14 mouse cellular contexts compared by ENCODE assay signal in genomic region chr3:38846602-38847382, GRCm38 (mm10). TPM values are rescaled to one million over a fixed set of nuclear protein-coding genes. Genes with fewer than 3 reads are reported as not detected.
DNase-seq lines count a peak whose midpoint lies in the region; ATAC-seq and TF ChIP-seq lines count a peak whose summit lies in the region.
"Had no signal": no experiment of that assay in that cellular context is flagged by ENCODE, and none has a peak within 500 bp of the region (broad histone marks: within the 10 kb centered on the region; RNA-seq: fewer than 3 reads in every experiment).

No protein-coding gene starts in this region.

- no peak overlapping the region for H3K9ac ChIP-seq in kidney, embryonic 14.5 days (ENCODE audit: low read depth, low read length)
- H3K9ac ChIP-seq in hindbrain, embryonic 12.5 days = no peak overlapping the region
- H3K9ac ChIP-seq in stomach, postnatal 0 days (ENCODE audit: low read length) = no peak overlapping the region
- H3K9ac ChIP-seq: heart, embryonic 15.5 days; liver, embryonic 13.5 days; neural tube, embryonic 12.5 days had no signal

- no peak for TF ChIP-seq EP300 in stomach, postnatal 0 days (optimal IDR thresholded peaks at IDR 0.05)

- no peak overlapping the region for H3K4me3 ChIP-seq in kidney, embryonic 14.5 days (ENCODE audit: low read length)
- H3K4me3 ChIP-seq in hindbrain, embryonic 12.5 days = no peak overlapping the region
- no peak overlapping the region for H3K4me3 ChIP-seq in stomach, postnatal 0 days (ENCODE audit: low read depth, low read length)
- H3K4me3 ChIP-seq: heart, embryonic 15.5 days; liver, embryonic 13.5 days; neural tube, embryonic 12.5 days had no signal

- H3K4me1 ChIP-seq in kidney, embryonic 14.5 days (ENCODE audit: control insufficient read depth, insufficient read depth, low read length) = no peaks in the 10 kb centered on the region
- H3K4me1 ChIP-seq in hindbrain, embryonic 12.5 days = peaks cover 17% of the 10 kb centered on the region
- H3K4me1 ChIP-seq in stomach, postnatal 0 days (replicated peaks; ENCODE audit: control insufficient read depth, insufficient read depth) = no peaks in the 10 kb centered on the region
- H3K4me1 ChIP-seq: liver, embryonic 13.5 days had no signal

- DNase-seq in kidney, postnatal 4 days = peak; percentile 2 to 4
- peak; percentile 13 for DNase-seq in thymus, postnatal 4 days
- no peak for DNase-seq in thymus, postnatal 0 days (ENCODE audit: low spot score)
- no peak for DNase-seq in stomach, postnatal 0 days (ENCODE audit: low spot score)
- DNase-seq in gastrocnemius, postnatal 25 days = no peak
- DNase-seq in yolk sac, embryonic 10.5 days (ENCODE audit: low spot score) = no peak
- DNase-seq: kidney, adult 18-20 months; liver, embryonic 13.5 days; right cerebral cortex, adult 18-20 months had no signal

- H3K27me3 ChIP-seq in kidney, embryonic 14.5 days (ENCODE audit: control insufficient read depth, insufficient read depth, low read length) = no peaks in the 10 kb centered on the region
- H3K27me3 ChIP-seq in hindbrain, embryonic 12.5 days = no peaks in the 10 kb centered on the region
- H3K27me3 ChIP-seq in stomach, postnatal 0 days (ENCODE audit: control insufficient read depth, insufficient read depth, low read length) = no peaks in the 10 kb centered on the region
- H3K27me3 ChIP-seq: heart, embryonic 15.5 days; liver, embryonic 13.5 days; neural tube, embryonic 12.5 days had no signal

- no peak overlapping the region for H3K4me2 ChIP-seq in kidney, embryonic 14.5 days (replicated peaks; ENCODE audit: low read depth, low read length)
- no peak overlapping the region for H3K4me2 ChIP-seq in hindbrain, embryonic 12.5 days (replicated peaks)
- no peak overlapping the region for H3K4me2 ChIP-seq in stomach, postnatal 0 days (replicated peaks; ENCODE audit: low read depth)
- H3K4me2 ChIP-seq: heart, embryonic 15.5 days; liver, embryonic 13.5 days; neural tube, embryonic 12.5 days had no signal

- no peak for ATAC-seq in kidney, embryonic 14.5 days (ENCODE audit: low FRiP score, low TSS enrichment)
- peak; percentile 53 for ATAC-seq in hindbrain, embryonic 12.5 days (ENCODE audit: low FRiP score)
- ATAC-seq in stomach, postnatal 0 days (ENCODE audit: low FRiP score, low TSS enrichment) = no peak

- 47% methylated on average over 11 of the region's 11 CpGs for WGBS in kidney, embryonic 14.5 days
- 39% methylated on average over 11 of the region's 11 CpGs for WGBS in hindbrain, embryonic 12.5 days
- 47% methylated on average over 11 of the region's 11 CpGs for WGBS in stomach, postnatal 0 days

- TF ChIP-seq CTCF in stomach, postnatal 0 days (IDR thresholded peaks at IDR 0.05; ENCODE audit: low read depth) = peak; percentile 38

- H3K27ac ChIP-seq in kidney, embryonic 14.5 days (ENCODE audit: low read depth, low read length) = no peak overlapping the region
- peak overlapping the region; percentile 30; the same call in 1 of the 2 replicates for H3K27ac ChIP-seq in hindbrain, embryonic 12.5 days
- H3K27ac ChIP-seq in stomach, postnatal 0 days (replicated peaks) = no peak overlapping the region
- H3K27ac ChIP-seq: heart, embryonic 15.5 days; liver, embryonic 13.5 days; neural tube, embryonic 12.5 days had no signal

- peaks cover 3% of the 10 kb centered on the region; the same call in 1 of the 2 replicates for H3K9me3 ChIP-seq in kidney, embryonic 14.5 days (ENCODE audit: control insufficient read depth, low read length)
- H3K9me3 ChIP-seq in hindbrain, embryonic 12.5 days (replicated peaks) = 0 out of 2 replicates have a peak, but pooled peaks cover 4% of the 10 kb centered on the region
- no peaks in the 10 kb centered on the region for H3K9me3 ChIP-seq in stomach, postnatal 0 days (ENCODE audit: control insufficient read depth, low read length)
- H3K9me3 ChIP-seq: heart, embryonic 15.5 days; liver, embryonic 13.5 days had no signal

- no peaks in the 10 kb centered on the region for H3K36me3 ChIP-seq in kidney, embryonic 14.5 days (ENCODE audit: control insufficient read depth, insufficient read depth, low read length)
- no peaks in the 10 kb centered on the region for H3K36me3 ChIP-seq in hindbrain, embryonic 12.5 days
- H3K36me3 ChIP-seq in stomach, postnatal 0 days (ENCODE audit: control insufficient read depth, insufficient read depth, low read length) = no peaks in the 10 kb centered on the region
- H3K36me3 ChIP-seq: heart, embryonic 15.5 days; liver, embryonic 13.5 days; neural tube, embryonic 12.5 days had no signal

RNA-seq across cellular contexts. Expression of gene Fat4, which starts 39.9 kb away (rescaled TPM):
- polyA plus RNA-seq in kidney, embryonic 14.5 days (2014; fragmentation: Nextera tagmentation; extraction: Ambion mirVana) = 10.0 and 14.1 TPM in 2 replicates
- polyA plus RNA-seq in thymus, postnatal 0 days (2015; fragmentation: Nextera tagmentation; extraction: Ambion mirVana) = 0.53 and 0.65 TPM in 2 replicates
- 14.6 and 17.1 TPM in 2 replicates for polyA plus RNA-seq in hindbrain, embryonic 12.5 days (2016; fragmentation: Nextera tagmentation; extraction: Ambion mirVana)
- 2.4 and 2.6 TPM in 2 replicates for polyA plus RNA-seq in stomach, postnatal 0 days (2015; fragmentation: Nextera tagmentation; extraction: Ambion mirVana)
- 1 to 10 TPM; 3.3 to 3.9 TPM for total RNA-seq in gastrocnemius, postnatal 25 days (2021)
- total RNA-seq: megakaryocyte progenitor cell, adult 5-6 weeks had no signal

Comparison
In these comparisons a context has a peak if more than half of its experiments do, and no peak if none do; other contexts are left out.
1. DNase-seq: peak in kidney, postnatal 4 days (2 of 2) and thymus, postnatal 4 days (single experiment); none in thymus, postnatal 0 days (single experiment), stomach, postnatal 0 days (single experiment), gastrocnemius, postnatal 25 days (single experiment) and yolk sac, embryonic 10.5 days (single experiment).